Mouse (Mus musculus) heart, postnatal 0 days (tissue): ENCODE results near the gene Rbm43. TPM values are rescaled to one million over a fixed set of nuclear protein-coding genes. Genes with fewer than 3 reads are reported as not detected.

ENCODE experiments used
- ATAC-seq: fragments of 200-750 bp; cut with Nextera tagmentation; 2 replicates; pipeline ENCODE4 v1.8.0; 2017; ENCODE audit warnings: low read depth, moderate number of reproducible peaks, moderate library complexity; ENCODE audit not compliant: insufficient read depth
- DNase-seq: peaks from one replicate; pipeline ENCODE4 v3.0.0-alpha.2; 2016; ENCODE audit warnings: low spot score
- H3K27ac ChIP-seq: fragments of 300-500 bp; sonication (generic); 2 replicates; pipeline ENCODE4 v1.5.1; 2014; ENCODE audit warnings: low read depth, mild to moderate bottlenecking
- H3K27me3 ChIP-seq: fragments of 300-500 bp; sonication (generic); 2 replicates; pipeline ENCODE4 v1.6.1; 2014; ENCODE audit warnings: low read length, mixed read lengths; ENCODE audit not compliant: control insufficient read depth, insufficient read depth
- H3K36me3 ChIP-seq: fragments of 300-500 bp; sonication (generic); replicated peaks from 2 replicates; pipeline ENCODE4 v1.6.1; 2014; ENCODE audit warnings: low read length, mixed read lengths; ENCODE audit not compliant: control insufficient read depth, insufficient read depth
- H3K4me1 ChIP-seq: fragments of 300-500 bp; sonication (generic); 2 replicates; pipeline ENCODE4 v1.6.1; 2014; ENCODE audit warnings: antibody characterized with exemption; ENCODE audit not compliant: control insufficient read depth, insufficient read depth
- H3K4me2 ChIP-seq: fragments of 300-500 bp; sonication (generic); 2 replicates; pipeline ENCODE4 v1.6.1; 2014; ENCODE audit warnings: low read depth, mild to moderate bottlenecking, low read length, moderate library complexity
- H3K4me3 ChIP-seq: fragments of 300-500 bp; sonication (generic); 2 replicates; pipeline ENCODE4 v1.5.1; 2014; ENCODE audit warnings: low read depth, low read length
- H3K9ac ChIP-seq: fragments of 300-500 bp; sonication (generic); replicated peaks from 2 replicates; pipeline ENCODE4 v1.6.1; 2014; ENCODE audit warnings: low read depth, low read length, mixed read lengths
- H3K9me3 ChIP-seq: fragments of 300-500 bp; sonication (generic); replicated peaks from 2 replicates; pipeline ENCODE4 v1.6.1; 2016; ENCODE audit warnings: low read length; ENCODE audit not compliant: control insufficient read depth
- CTCF ChIP-seq: IDR thresholded peaks from 2 replicates; pipeline ENCODE4 v1.5.1; 2016; ENCODE audit warnings: antibody characterized with exemption, control low read depth, low read depth
- EP300 ChIP-seq: IDR thresholded peaks from 2 replicates; pipeline ENCODE4 v1.6.1; 2016; ENCODE audit warnings: antibody characterized with exemption, low read depth
- WGBS: fragments of 180-500 bp; shearing (Covaris S2); extraction: QIAGEN DNeasy Blood & Tissue Kit; methylation state at CpG from one replicate; pipeline ENCODE4 v1.1.7; 2014; 5-methylcytosine and 5-hydroxymethylcytosine counted together
- polyA plus RNA-seq: library from polyadenylated mRNA; unstranded; fragments of >200 nt; fragmentation: Nextera tagmentation; extraction: Ambion mirVana; gene quantifications from 2 replicates; pipeline ENCODE4 v1.2.1, GENCODE M21; 2015
- total RNA-seq: library from RNA; depleted of rRNA; stranded (reverse); fragments of >200 nt; gene quantifications from 2 replicates; pipeline ENCODE4 v1.2.3, GENCODE M21; 2014; ENCODE audit warnings: low replicate concordance; rRNA removed

Gene Rbm43
- total RNA-seq (6.8 and 27.9 TPM in 2 replicates), polyA plus RNA-seq (9.7 and 10.7 TPM in 2 replicates)

DNA sequence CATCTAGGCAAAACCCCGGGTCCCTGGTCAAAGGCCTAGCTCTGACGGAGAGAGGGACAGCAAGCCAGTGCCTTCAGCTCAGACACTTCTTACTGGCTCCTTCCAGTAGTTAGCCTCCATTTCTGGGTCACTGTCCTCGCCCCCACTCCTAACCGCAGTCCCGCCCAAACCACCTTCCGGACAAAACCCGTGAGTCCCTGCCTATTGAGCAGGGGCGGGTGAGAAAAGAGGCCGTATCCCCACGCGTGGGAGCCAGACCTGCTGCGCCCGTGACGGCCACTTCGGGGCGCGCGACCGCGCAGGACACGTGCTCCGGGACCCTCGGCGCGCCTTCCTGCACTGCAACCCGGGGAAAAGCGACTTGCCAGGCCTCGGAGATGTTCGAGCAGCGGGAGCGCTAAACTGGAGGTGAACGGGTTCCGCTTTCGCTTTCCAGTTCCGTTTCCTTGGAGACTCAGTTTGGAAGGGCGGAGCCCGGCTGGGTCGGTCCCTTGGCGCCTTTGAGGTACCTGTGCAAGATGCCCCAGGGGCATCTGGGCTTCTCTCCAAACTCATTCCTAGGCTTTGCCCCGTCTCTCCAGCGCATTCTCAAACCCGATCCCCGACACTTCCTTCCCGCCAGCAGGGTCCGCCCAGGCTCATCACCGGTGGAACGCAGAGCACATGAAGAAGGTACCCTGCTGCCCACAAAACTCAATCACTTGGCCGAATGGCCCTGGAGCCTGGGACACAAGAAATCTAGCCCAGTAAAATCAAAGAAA lies at the start of gene Rbm43:
Gene Rbm43 (minus strand): TSS at position 590 of the 761 bp plus-strand sequence.
- Histone ChIP-seq H3K9me3 (no peaks in the 10 kb centered on the region), H3K27ac (peak within 1 kb of the TSS; percentile 46), H3K4me2 (peak within 1 kb of the TSS; percentile 70), H3K9ac (peak within 1 kb of the TSS; percentile 56), H3K4me3 (peak within 1 kb of the TSS; percentile 62), H3K4me1 (0 out of 2 replicates have a peak, but pooled peaks cover 3% of the 10 kb centered on the region), H3K27me3 (no peaks in the 10 kb centered on the region), H3K36me3 (peaks cover 11% of the 10 kb centered on the region; the same call in 1 of the 2 replicates)
- TF ChIP-seq CTCF (peak; percentile 43), EP300 (no peak)
- DNase-seq (peak; percentile 58), ATAC-seq (peak; percentile 74)
- under 1% methylated on average over 48 of the region's 48 CpGs for WGBS

DNA sequence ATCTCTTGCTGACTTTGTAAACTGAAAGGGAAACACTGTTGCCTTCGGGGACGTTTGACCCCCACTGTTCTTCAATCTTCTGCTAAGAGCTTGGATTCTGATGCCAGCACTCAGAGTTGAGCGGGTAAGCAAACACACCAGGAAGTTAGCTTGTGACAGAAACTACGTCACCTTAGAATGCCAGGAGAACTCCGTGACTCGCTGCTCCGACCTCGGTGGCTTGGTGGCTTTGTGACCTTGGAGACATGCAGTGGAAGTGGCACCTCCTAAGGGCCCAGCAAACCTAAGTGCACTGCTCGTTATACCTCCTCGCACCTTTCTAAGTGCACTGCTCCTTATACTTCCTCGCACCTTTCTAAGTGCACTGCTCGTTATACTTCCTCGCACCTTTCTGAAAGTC lies 47.3 kb upstream of the Rbm43 start:
- WGBS: 49% methylated on average over 13 of the region's 13 CpGs
- H3K36me3 ChIP-seq: no peaks in the 10 kb centered on the region
- DNase-seq (peak; percentile 17), ATAC-seq (peak; percentile 39)
- H3K4me2 ChIP-seq: peak overlapping the region; percentile 23; the same call in 1 of the 2 replicates
- no peak overlapping the region for H3K9ac ChIP-seq
- no peaks in the 10 kb centered on the region for H3K27me3 ChIP-seq
- no peak overlapping the region for H3K27ac ChIP-seq
- H3K9me3 ChIP-seq: peaks cover 8% of the 10 kb centered on the region; the same call in 1 of the 2 replicates
- H3K4me1 ChIP-seq: no peaks in the 10 kb centered on the region
- TF ChIP-seq EP300 (no peak), CTCF (no peak)
- no peak overlapping the region for H3K4me3 ChIP-seq

DNA sequence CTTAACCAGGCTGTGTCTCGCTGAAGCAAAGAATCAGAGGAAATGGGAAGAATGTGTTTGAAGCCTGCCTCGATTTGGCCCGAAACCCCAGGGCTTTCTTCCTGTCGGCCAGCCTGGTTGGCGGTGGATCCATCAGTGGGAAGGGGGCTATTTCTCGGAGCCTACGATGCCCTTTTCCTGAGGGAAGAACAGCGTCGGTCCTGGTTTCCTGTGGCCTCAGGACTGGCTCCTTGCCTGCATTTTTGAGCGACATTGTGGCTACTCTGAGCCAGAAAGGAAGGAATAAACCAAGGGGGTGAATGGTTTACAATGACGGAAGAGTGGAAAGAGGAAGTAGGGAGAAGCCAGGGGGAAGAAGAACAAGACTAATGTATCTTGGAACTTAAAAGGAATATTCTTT lies 46.7 kb upstream of the Rbm43 start:
- Histone ChIP-seq H3K9me3 (peaks cover 8% of the 10 kb centered on the region; the same call in 1 of the 2 replicates), H3K36me3 (no peaks in the 10 kb centered on the region), H3K4me3 (peak overlapping the region; percentile 5; the same call in 1 of the 2 replicates), H3K4me2 (peak overlapping the region; percentile 23), H3K9ac (no peak overlapping the region), H3K4me1 (no peaks in the 10 kb centered on the region), H3K27ac (peak overlapping the region; percentile 59; the same call in 1 of the 2 replicates), H3K27me3 (no peaks in the 10 kb centered on the region)
- WGBS: 40% methylated on average over 11 of the region's 11 CpGs
- peak; percentile 46 for DNase-seq
- ATAC-seq: peak; percentile 36; the same call in 1 of the 2 replicates
- TF ChIP-seq CTCF (no peak), EP300 (no peak)

DNA sequence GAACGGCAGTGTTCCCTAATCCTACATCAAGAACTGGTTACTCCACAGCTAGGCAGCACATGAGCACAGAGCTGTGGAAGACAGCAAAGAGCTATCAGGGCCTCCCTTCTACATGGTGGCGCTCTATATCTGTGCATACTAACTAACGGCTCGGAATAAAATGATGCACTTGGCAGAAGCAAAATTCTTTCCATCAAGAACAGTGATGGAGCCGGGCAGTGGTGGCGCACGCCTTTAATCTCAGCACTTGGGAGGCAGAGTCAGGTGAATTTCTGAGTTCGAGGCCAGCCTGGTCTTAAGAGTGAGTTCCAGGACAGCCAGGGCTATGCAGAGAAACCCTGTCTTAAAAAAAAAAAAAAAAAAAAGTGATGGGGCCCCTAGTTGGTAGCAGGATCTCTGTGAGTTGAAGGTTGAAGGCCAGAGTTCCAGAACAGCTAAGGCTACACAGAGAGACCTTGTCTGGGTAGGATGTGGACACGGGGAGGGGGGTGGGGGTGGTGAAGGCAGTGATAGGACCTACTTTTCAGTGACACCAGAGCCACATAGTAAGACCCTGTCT lies 38.5 kb upstream of the Rbm43 start, which contains the start of gene Nmi:
Gene Nmi (minus strand): TSS at position 85 of the 559 bp plus-strand sequence.
- WGBS: 54% methylated on average over 9 of the region's 9 CpGs
- Histone ChIP-seq H3K36me3 (no peaks in the 10 kb centered on the region), H3K4me1 (no peaks in the 10 kb centered on the region), H3K27ac (peak within 1 kb of the TSS; percentile 95), H3K4me2 (peak within 1 kb of the TSS; percentile 79), H3K9me3 (no peaks in the 10 kb centered on the region), H3K27me3 (no peaks in the 10 kb centered on the region), H3K9ac (peak within 1 kb of the TSS; percentile 87), H3K4me3 (peak within 1 kb of the TSS; percentile 96)
- peak; percentile 74 for ATAC-seq
- TF ChIP-seq CTCF (no peak), EP300 (no peak)
- no peak for DNase-seq

DNA sequence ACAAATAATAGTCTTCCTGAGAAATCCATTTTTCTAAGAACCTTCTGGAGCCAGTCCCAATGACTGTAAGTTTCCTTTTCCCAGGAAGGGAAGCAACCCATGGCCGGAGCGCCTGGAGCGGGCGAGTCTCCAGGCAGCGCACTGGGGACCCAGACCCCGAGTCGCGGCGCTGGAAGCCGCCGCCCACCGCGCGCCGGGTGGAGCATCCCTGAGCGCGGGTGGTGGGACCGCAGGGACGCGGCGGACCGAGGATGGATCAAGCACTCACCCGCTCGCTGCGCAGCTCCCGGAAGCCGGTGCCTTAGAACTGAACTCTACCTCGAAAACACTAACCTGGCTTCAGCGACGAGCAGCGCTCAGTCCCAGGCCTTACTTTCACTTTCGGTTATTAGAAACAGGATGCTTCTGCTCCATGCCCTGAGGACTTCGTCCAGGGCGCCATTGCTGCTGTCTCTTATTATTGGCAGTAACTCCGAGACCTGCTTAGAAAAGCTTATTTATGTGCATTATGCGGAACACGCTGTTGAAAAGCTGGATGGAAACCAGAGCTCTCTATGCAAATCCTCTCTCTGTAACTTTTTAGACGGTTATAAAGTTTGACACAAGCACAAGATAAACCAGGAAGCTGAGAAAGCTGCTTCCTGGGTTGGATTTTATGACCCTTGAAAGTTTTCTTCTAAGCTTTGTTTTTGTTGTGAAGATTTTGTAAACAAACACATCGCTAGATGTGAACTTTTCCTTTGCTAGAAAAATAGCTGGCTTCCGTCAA lies 37.9 kb upstream of the Rbm43 start:
- Histone ChIP-seq H3K9ac (peak overlapping the region; percentile 87), H3K27ac (peak overlapping the region; percentile 95), H3K27me3 (no peaks in the 10 kb centered on the region), H3K4me3 (peak overlapping the region; percentile 96), H3K4me2 (peak overlapping the region; percentile 79), H3K9me3 (no peaks in the 10 kb centered on the region), H3K4me1 (no peaks in the 10 kb centered on the region), H3K36me3 (no peaks in the 10 kb centered on the region)
- TF ChIP-seq CTCF: no peak
- TF ChIP-seq EP300: no peak
- DNase-seq: peak; percentile 82
- WGBS: 3% methylated on average over 40 of the region's 40 CpGs
- peak; percentile 85 for ATAC-seq
